Mouse (Mus musculus): ENCODE measurements around the gene Hddc3.

GRCm38 (mm10) chr7:80375376-80376039 is 32.6 kb downstream of the Hddc3 start:
- TF ChIP-seq CTCF (IDR thresholded peaks at IDR 0.05; ENCODE audit: borderline replicate concordance, control insufficient read depth, extremely low read depth, insufficient read depth, low read length, poor library complexity) (no peak), POLR2A (IDR thresholded peaks at IDR 0.05; ENCODE audit: control insufficient read depth, extremely low read depth, insufficient read depth, low read length, poor library complexity) (no peak)

Measured in thymus, adult 2 months (tissue).